Mouse (Mus musculus): ENCODE results near the gene Cd200.
A peak's percentile ranks its signal among the peaks of the same experiment; 100 is the strongest.
"Not testable (repeated sequence)": the region's sequence is repeated elsewhere in the genome, so short reads cannot be mapped to it uniquely, and the experiment has no call there.

Cd200 gene

DNA sequence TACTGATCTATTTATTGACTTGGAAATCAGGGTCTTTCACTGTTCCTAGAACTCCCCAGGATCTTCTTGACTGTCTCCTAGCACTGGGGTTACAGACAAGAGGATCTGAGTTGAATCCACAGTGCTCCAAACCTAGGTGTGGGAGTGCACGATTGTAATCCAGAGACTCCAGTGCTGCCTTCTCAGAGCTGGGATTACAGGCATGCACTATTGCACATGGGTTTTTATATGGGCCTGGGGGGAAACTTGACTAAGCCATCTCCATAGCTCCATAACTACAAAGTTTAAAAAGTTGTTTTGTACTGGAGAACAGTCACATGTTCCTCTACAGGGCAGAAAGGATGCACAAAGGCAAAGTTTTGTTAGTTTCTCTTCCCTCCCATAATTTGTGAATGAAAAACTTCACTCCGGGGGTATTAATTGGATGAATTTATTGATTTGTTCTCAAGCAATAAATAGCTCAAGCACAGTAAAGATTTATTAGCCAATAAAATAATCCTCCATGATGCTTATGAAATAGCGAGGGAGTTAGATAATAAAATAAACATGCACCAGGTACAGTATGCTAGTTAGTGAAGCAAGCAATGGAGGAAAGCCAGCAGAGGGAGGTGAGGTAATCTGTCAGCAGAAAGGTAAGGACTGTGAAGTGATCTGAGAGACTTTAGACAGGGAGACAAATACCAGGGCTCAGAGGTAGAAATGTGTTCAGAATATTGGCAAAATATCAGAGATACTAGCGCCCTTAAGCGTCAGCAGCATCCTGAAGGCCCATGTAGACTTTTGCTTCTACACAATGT is 30.5 kb downstream of the Cd200 start:
- DNase-seq (ENCODE audit: low spot score in 2 of 2): no peak

DNA sequence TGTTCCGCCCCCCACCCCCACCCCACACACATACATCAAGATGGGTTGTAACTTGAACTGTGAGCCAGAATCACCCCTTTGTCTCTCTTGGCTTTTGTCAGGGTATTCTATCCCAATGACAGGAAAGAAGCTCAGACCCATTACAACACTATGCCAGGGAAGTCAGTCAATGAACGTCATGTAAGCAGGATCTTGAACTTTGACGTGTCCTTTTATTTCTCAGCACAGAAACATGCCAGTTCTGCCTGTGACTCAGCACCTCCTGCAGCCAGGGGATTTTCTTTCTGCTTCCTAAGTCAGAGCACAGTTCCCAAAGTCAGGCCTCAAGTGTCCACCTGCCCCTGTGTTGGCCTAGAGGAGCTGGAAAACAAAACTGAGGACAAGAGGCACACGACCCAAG is 31.5 kb downstream of the Cd200 start:
- no peak for DNase-seq (ENCODE audit: low spot score in 2 of 2)

DNA sequence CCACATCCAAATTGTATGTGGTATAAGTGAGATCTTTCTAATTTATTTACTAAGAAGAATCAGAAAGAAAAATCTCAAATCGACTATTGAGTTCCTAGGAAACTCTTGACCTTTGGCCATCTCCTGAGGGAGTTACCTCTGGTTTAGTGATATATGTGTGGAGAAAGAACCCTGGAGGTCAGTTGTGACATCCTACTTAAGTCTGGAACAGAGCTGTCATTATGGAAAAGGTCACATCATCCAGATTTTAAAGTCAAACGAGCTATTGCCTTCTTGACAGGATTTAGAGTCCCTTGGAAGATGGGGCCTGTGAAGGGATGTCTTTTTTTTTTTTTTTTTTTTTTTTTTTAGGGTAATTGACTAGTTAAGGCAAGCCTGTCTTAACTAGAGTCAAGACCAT is 32.0 kb downstream of the Cd200 start:
- DNase-seq (ENCODE audit: low spot score in 2 of 2): no peak

DNA sequence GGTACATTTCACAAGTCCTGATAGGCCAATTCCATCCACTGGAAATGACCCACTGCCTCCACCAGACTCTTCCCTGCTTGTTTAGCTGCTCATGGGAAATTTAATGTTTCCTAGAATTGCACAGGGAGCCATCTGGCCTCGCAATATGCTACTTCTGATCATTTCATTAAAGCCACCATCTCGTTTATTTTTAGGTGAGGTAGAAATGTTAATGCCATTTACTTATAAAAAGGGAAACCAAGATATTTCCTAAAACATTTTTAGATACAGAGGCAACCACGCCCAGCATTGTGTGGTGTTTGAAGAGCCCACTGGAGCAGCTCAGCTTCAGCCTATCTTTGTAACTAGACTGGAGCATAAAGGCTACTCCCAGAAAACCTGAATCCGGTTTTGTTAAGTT is 32.6 kb downstream of the Cd200 start:
- DNase-seq (ENCODE audit: low spot score in 2 of 2): no peak

DNA sequence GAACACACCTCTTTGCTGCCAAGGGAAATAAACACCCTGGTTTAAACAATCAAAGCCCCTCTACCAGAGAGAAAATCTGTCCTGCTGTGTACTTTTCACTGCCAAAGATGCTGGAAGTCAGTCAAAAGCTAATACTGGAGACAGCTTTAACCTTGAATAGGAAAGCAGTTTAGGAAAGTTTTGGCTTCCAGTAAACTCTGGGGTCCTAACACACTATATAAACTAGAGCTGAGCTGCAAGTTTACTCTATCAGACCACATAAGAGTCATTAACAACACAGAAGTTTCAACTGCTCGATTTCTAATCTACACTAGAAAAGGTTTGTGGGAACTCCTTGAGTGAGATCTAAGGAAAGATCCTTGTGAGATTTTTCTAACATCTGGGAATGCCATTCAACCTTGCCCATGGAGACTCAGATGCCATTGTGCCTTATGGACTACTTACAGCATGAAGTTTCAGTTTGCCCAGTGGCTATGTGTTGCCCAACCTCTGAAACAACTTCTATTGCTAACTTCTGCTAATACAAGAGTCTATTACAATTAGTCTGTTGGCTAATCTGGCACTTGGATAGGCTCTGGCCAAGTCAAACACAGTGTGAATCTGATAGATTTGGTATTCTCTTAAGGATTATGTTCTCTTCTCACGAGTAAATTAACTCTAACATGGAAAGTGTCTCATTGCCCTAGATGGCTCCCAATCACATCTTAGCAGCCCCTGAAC is 33.2 kb downstream of the Cd200 start:
- DNase-seq (ENCODE audit: low spot score in 2 of 2): no peak

DNA sequence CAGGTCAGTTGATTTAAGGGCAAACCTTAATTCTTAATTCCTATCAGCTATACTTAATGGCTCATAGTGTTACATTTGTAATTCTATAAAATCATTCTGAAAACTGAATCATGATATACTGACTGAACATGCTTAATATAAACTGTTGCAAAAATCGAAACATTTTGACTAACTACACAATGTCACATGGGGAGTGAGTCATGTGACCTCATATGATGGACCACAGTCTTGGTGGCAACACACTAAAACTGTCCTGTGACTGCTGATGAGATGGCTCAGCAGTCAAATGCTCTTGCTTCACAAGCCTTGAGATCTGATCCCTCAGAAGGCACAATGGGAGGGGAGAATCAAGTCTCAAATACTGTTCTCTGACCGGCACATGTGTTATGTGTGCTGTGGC is 34.8 kb downstream of the Cd200 start:
- DNase-seq (ENCODE audit: low spot score in 2 of 2): no peak

DNA sequence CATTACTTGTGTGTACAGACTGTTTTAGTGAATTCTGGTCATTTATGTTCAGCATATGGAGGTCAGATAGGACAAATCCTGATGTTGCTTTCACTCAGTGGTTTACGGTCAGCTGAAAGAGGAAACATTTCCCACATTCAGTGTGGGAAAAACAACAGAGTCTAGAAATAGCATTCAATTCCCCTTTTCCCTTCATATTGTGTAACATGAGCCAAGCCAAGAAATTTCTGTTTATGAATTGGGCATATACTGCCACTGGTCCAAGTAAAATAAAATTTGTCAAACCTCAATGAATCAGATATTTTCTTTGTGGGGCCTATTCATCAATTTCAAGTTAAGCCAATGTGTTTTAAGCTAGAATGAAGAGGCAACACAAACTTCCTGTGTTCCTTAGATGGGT is 37.8 kb downstream of the Cd200 start:
- DNase-seq (ENCODE audit: low spot score in 2 of 2): no peak

DNA sequence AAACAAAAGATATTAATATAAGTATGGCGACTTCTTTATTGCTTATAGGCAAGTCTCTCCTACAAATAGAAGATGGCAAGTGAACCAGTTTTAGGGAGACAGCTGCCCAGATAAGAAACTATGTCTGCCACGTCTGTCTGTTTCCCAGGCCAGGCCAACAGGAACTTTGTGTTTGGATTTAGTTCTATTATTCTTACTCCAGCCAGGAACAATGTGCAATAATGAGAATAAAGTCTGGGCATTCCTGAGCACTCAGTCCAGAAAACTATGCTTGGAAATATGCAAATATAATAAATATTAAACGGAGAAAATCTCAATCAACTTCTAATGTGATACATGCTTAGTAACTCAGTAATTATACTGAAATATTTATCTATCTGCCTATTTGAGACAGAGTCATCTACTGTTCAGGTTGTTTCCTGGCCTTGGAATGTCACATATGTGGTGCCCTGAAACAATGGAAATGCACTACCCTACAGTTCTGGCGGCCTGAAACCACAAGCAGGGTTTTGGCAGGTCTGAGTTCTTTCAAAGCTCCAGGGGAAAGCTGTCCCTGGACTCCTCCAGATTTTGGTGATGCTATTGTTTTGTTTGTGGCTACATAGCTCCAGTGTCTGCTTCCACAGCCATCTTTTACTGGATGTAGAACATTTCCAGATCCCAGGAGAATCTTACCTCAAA is 39.4 kb downstream of the Cd200 start:
- DNase-seq (ENCODE audit: low spot score in 2 of 2): no peak

DNA sequence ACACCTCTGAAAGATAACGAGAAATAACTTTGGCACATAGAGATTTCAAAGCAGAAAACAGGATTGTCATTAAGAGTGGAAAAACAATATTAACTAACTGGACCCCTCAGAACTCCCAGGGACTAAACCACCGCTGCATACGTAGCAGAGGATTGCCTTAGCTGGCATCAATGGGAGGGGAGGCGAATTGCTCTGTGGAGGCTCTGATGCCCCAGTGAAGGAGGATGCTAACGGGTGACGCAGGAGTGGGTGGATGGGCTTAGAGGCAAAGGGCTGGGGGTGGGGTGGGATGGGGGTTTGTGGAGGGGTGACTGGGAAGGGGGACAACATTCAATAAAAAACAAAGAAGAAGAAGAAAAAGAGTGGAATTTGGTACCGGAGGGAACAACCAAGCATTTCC is 42.7 kb downstream of the Cd200 start:
- no peak for DNase-seq (ENCODE audit: low spot score in 2 of 2)

DNA sequence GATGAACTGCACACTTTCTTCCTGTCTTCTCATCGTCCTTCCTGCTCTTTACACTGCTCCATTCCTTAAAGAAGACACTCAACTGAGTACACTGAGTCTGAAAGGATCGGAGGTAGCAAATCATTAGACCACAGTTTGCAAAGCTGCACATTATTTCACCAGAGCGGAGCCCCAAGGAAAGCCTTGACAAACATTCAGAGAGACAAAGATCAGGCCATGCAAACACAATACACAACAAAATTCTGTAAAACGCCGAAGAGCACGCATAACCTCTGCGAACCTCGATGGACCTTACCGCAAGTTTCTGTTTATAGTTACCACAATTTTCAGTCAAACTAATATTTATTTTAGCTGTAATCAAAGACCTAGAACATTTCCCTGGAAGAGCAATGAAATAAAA is 43.5 kb downstream of the Cd200 start:
- no peak for DNase-seq (ENCODE audit: low spot score in 2 of 2)

DNA sequence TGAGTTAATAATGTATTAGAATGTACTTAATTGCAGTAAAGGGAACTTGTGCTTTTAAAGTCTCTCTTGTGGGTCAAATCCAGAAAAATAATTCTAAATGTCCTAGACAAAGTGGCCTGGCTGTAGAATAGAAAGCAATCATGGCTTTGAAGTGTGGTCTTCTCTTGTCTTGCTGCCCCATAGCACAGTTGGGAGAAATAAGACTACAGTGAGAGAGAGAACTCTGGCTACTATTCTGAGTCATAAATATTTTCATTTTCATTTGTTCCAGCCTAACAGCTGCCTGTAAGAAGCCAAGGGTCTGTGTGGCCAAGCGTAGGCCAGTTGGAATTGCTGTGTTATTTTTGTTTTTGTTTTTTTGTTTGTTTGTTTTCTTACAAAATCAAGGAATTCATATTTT is 44.2 kb downstream of the Cd200 start:
- DNase-seq (ENCODE audit: low spot score in 2 of 2): no peak

DNA sequence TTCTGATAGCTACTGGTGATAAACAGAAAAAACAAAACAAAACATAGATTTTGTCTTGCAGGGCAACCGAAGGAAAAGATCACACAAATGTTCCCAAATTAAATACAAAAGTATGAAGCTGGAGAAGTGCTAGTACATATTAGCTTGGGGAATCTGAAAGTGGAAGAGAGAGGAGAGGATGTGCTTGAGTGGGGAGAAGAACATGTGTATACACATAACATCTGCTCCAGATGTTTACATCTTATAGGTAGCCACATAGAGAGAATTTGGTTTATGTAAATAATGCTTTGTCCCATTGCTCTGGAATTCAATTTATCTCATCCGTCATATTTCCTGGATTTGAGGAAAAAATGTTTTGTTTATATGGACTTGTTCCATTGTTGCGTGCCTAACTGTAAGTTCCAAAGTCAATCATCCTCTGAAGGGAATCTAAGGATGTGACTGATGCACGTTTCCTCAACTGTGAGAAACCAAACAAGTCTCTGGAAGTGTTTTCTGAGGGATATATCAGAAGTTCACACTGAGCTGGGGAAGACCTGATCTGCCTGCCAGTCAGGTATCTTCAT is 45.3 kb downstream of the Cd200 start:
- no peak for DNase-seq (ENCODE audit: low spot score in 2 of 2)

DNA sequence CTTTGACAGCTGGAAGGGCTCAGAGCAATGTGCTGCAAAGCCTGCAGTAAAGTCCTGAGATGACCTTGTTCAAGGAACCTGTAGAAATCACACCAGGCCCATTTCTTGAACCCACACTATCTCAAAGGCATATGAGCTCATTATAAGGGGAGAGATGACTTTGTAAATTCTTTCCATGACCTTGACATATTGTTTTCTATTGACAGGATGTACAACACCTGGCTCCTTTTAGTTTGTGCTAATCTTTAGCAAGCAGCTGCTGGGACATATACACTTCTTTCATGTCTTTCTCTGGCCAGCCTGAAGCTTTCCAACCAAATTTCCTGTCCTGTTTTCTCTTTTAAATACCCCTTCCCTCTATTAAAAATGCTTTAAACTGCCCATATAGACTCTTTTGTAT is 47.4 kb downstream of the Cd200 start:
- no peak for DNase-seq (ENCODE audit: low spot score in 2 of 2)

DNA sequence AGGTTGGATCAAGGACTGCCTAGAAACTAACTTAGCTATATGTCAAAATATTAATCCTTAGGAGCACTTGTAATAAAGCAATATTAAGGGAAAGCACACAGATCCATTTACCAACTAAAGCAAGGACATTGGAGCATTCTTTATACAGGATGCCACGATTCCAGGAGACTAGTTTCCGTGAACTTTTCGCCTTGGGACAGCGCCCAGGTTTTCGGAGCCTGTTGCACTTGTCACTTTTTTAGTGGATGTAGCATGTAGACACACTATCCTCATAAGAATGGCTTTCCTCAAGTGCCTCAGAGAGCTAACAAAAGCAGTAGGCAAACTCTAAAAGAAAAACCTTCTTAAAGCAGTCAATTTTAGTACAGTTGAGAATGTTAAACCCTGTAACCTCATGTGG is 50.4 kb downstream of the Cd200 start:
- DNase-seq (ENCODE audit: low spot score in 2 of 2): not testable (repeated sequence)

DNA sequence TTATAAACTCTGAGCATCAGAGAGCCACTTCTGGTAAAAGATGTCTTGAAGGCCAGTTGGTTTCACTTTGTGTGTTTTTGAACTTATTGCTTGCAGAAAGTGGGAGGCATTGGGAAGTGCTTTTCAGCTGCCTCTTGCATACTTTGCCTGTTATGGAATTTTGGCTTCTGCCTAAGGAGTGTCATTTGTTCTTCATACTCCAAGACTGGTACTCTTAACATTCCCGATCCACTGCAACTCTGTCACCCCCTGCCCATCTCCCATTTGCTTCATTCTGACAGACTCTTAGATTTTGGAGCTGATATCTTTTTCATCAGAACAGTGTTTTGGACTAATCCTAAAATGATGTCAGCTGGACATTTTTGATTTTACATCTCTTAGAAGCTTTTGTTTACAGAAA is 51.7 kb downstream of the Cd200 start:
- DNase-seq (ENCODE audit: low spot score in 2 of 2): no peak

DNA sequence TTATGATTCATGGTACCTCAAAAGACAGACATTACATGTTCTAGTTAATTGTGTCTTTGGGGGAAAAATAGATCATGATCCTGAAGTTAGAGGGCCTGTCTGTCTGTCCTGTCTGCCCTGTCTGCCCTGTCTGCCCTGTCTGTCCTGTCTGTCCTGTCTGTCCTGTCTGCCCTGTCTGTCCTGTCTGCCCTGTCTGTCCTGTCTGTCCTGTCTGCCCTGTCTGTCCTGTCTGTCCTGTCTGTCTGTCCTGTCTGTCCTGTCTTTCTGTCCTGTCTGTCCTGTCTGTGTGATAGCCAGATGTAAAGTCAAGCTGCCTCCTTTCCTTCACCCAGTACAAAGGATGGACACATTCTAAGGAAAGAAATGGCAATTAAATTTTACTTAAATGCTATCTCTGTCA is 56.0 kb downstream of the Cd200 start:
- DNase-seq (ENCODE audit: low spot score in 2 of 2): peak in 1 of 2 experiments; percentile 35

DNA sequence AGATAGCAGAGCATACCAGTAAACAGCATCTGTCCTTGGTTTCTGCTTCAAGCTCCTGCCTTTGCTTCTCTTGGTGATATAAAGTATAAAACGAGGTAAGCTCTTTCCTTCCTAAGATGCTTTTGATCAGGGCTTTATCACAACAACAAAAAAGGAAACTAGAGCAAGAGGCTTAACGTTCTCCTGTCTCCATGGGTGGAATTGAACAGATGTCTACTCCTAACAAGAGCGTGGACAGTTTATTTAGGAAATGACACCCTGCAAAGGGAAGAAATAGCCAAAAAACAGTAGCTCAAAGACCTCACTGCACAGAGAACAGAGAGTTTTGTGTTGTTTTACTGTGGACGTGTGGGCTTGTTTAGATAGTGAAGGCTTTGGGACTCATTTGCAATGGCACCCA is 58.1 kb downstream of the Cd200 start:
- no peak for DNase-seq (ENCODE audit: low spot score in 2 of 2)

DNA sequence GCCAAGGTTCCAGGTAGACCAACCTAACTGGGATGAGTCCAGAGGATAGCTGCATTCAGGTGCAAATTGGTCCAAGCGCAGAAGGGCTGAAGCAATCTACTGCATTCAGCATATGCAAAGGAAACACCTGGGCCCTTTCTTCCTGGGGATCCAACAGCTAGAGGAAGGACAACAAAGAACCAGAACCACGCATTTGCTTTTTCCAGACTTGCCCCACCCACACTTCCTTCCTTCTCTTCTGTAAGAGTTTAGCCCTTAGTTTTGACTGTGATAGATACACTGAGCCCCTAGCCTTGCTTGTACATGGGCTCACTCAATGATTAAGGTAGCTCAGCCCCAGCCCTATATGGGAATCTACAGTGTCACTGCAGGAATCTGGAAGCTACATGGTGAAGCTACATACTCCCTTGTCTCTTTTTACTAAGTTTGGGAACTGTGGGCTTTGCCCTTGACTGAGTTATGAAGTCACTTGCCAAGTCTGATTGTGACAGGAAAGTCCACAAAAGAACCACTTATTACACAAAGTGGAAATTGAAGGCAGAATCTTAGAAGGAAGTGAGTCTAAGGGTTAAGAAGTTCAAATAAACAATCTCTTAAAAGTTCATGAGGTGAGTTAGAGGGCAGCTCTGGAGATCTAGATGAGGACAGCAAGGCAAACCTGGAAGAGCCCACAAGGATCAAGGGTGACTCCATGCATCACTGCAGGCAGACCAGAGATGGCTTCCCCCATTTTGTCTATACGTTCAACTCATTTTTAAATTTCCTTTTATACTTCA is 59.1 kb downstream of the Cd200 start:
- DNase-seq (ENCODE audit: low spot score in 2 of 2): peak in 1 of 2 experiments; percentile 22

DNA sequence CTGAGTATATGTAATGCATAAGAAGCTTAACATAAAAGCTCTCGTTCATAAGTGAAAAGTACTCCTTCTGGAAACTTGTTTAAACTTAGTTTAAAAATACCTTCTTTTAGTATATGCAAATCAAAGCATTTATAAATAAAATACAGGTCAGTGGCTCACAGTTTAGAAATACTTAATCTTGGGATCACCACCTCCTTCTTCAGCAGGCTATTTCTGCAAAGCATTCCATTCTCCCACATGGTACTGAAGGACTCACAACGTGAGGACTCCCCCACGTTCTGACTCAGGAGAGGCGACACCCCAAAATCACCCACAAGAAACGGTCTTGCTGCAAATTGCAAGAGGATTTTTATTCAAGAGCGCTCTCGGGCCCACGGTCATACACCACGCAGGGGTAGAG is 60.6 kb downstream of the Cd200 start:
- not testable (repeated sequence) for DNase-seq (ENCODE audit: low spot score in 2 of 2)

DNA sequence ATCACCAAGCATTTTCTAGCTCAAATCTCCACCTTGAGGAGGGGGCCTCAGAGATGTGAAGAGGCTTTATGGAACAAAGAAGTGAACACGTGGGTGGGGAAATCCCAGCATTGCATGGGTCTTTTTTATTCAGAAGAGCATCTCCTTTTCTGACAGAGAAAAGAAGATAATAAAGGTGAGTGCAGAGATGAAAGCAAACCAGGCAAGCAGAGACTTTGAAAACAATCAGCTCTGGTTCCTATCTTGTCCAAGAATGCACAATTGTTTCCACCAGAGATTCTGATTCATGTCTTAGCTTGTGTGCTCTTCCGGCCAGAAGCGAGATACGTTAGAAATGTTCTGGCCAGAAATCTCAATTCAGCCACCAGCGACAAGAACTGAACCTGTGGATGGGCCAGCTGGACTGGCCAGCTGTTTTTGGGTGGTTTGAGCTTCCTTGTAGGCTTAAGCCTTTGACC is 61.9 kb downstream of the Cd200 start:
- no peak for DNase-seq (ENCODE audit: low spot score in 2 of 2)

DNA sequence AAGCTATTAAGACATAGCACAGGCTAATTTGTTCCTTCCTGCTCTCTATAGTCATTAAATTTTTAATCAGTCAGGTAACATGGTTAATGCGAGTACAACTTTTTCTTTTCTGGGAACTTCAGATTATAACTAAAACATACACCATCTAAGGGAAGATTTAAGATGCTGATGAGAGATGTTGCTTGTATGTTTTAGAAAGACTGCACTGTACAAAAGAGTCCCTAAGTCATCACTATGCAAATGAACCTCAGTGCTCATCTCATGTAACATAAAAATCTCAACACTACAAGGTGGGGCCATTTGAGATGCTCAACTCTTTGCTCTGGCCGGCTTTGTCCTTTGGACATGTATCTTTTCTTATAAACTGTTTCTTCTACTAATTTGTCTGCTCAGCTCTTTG is 62.5 kb downstream of the Cd200 start:
- no peak for DNase-seq (ENCODE audit: low spot score in 2 of 2)

DNA sequence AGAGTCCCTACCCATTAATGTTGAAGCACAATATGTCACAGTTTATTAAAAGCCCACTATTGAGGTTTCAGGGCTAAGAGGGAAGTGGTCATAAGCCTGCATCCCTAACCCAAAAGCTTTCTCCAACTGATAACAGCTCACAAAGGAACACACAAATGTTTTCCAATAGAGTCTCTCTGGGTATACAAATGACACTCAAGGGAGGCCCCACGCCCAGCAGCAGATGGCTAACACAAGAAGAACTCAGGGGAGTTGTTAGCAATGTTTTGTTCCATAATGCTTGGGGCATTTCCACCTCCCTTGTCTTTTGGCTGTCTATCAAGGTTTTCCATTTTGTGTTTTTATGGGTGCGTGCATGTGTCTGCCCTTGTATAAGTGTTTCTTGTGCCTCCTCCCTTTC is 64.0 kb downstream of the Cd200 start:
- no peak for DNase-seq (ENCODE audit: low spot score in 2 of 2)
